Mouse (Mus musculus): ENCODE data around the gene Zcchc9.
A peak's percentile ranks its signal among the peaks of the same experiment; 100 is the strongest.
"Not testable (repeated sequence)": the region's sequence is repeated elsewhere in the genome, so short reads cannot be mapped to it uniquely, and the experiment has no call there.

The Zcchc9 gene

DNA sequence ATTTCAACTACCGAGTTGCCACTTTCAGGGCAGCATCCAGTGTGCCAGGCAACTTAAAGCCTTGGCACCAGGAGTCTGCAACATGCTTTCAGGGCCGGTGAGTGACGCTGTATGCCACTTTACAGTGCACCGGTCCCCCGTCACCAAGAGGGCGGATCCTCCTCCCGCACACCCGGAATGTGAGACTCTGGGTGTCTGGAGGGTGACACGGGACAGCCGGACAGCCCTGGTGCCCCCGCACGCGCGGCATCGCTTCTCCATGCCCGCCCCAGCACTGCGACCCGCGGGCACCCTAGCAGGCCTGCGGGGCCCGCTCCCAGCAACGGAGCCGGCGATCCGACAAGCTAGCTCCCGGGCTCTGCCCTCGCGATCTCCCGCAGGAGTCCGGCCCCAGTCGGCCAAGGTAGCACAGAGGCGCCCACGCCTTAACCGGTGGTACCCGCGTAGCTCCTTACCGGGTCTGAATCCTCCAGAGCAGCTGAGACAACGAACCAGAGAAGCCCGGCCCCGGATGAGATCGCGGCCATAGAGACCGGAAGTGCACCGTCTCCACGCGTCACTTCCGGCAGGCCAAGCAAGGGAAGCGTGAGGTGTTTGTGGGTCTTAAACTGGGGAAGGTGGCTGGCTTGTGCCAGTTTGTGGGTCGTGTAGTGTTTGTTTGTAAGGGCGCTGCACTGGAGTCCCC is at the start of gene Zcchc9:
Zcchc9 (minus strand) TSS at position 551 of the 685 bp plus-strand sequence.
- peak; percentile 86 for DNase-seq (ENCODE audit: low read depth)

DNA sequence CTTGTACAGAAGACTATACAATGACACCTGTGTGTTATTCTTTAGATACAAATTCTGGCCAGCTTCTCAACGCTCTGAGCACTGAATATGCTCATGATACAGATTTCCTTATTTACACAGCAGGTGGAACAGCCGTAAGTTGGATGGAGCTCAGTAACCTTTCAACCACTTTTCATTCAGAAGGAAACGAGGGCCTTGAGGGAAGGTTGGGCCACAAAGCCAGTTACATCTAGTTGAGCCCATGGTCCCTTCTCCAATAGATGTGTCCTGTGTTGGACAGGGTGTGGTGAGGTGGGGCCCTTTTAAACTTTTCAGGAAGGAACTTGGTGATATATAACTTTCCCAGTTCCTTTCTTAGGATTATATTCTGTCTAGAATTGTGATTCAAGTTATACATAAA is 46.9 kb upstream of the Zcchc9 start:
- DNase-seq (ENCODE audit: low read depth): no peak

DNA sequence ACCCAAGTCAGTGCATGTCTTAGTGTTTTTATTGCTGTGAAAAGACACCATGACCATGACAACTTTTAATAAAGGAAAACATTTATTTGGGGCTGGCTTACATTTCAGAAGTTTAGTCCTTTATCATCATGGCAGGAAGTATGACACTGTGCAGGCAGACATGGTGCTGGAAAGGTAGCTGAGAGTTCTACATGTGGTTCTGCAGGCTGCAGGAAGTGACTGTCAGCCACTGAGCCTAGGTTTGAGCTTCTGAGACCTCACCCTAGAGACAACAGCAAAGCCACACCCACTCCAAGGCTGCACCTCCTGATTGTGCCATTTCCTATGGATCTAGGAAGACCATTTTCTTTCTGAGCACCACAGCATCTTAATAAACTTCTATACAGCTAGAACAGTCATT is 20.4 kb upstream of the Zcchc9 start:
- DNase-seq (ENCODE audit: low read depth): no peak

DNA sequence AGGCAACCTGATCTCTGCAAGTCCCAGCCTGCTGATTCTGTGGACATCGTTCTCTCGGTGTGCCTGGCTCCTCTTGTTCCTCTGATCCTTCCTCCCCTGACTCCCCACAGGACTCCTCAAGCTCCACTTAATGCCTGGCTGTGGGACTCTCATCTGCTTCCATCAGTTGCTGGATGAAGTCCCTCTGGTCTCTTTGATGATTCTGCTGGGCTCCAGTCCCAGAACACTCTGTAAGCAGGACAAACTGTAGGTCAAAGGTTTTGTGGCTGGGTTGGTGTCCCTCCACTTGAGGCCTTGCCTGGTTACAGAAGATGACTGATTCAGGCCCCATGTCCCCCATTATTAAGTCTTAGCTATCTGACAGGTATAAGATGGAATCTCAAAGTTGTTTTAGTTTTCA is 18.6 kb upstream of the Zcchc9 start:
- no peak for DNase-seq (ENCODE audit: low read depth)

DNA sequence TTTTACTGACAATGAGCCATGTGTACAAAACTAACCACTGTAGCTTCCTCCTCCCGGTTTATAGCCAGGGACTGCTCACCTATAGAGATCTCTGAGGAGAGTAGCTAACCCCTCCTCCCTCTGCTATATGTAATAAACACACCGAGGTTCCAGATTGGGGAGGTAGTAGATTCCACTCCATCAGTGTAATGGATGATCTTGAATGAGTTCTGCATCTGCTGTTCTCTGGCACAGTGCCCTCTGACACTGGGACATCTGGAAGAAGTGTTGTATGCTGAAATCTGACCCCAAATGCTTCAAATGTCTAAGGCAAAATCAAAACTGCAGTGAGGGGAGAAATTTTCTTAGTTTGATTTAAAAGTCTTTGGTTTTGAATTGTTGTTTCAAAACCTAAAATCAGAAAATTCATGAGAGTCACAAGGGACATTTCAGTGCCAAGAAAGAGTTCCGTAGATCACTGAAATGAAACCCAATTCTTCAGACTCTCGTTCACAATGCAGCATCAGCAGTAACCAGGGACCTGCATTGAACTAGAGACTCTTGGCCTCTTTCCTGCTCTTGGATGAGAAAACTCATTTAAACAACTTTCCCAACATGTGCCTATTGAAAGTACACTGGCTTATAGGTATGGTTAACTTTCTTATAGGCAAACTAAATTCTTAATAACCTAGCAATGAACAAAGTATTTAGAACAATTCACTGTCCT is 17.5 kb upstream of the Zcchc9 start:
- no peak for DNase-seq (ENCODE audit: low read depth)

DNA sequence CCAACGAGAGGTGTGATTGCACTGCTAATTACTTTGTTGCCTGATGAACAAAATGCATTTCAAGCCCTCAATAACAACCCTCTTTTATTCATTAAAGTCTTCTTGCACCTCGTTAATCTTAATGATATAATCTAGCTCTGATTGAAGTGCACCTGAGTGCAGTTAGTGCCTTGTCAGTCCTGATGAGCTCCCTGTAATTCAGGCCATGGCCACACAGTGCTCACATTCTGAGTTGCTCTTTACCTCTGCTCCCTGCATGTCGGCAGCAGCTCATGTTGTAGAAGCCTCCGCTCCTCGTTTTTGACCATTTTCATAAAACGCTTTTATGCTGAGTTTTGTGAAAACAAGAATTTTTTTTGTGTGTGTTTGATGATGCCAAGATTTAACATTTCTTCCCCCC is 16.2 kb upstream of the Zcchc9 start:
- no peak for DNase-seq (ENCODE audit: low read depth)

DNA sequence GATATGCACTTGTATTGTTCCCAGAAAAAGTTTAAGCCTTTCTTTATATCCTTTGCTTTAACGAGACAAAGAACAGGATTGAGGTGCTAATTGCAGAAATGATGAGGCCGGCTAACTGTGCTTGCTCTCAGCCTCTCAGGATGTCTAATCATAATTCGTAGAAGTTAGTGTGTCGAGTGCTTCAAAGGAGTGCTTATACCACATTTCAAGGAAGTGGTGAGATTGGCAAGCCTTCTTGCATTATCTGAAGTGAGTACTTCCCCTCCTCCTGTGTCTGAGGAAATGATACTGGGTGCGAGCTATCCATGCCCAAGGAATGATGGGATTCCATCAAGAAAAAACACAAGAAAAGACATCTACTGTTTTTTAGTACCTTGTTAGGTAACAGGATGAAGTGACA is 7.2 kb upstream of the Zcchc9 start:
- DNase-seq (ENCODE audit: low read depth): no peak

DNA sequence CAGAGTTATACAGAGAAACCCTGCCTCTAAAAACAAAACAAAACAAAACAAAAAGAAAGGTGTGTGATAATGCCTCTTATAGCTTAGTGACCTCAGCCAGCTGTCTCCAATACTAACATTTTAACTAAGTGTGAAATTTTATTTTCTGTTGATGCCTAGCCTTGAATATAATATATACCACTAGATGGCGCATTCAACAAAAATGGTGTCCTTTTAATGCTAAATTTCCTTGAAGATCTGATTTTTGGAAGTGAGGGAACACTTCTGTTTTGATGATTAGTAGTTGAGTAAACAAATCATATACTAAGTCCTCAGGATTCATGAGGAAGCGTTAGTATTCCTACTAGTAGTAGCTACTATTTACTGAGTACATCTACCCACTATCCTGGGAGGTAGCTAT is 2.0 kb upstream of the Zcchc9 start:
- peak; percentile 33 for DNase-seq (ENCODE audit: low read depth)

DNA sequence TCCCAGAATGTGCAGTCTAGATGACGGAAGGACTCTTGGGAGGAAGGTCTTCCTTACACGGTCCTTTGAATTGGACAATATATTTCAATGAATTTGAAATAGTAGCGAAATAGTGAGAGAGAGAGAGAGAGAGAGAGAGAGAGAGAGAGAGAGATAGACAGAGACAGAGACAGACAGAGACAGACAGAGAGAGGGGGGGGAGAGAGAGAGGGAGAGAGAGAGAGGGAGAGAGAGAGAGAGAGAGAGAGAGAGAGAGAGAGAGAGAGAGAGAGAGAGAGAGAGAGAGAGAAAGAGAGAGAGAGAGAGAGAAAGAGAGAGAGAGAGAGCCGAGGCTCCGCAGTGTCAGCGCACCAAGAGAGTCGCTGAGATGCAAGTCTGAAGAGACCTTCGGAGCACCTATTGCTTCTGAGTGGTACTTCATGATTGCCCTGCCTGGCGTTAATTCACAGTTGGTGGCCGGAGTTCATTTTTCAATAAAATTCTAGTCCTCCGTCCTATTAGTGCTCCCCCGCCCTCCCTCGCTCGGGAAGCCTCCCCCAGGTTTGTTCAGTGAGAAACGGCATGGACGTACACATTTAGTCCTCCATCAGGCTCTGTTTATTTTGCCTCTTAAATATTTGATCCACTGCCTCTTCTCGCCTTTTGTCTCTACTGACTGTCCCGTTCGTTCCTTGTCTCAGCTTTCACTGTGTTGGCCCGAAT is 520 bp upstream of the Zcchc9 start:
- DNase-seq (ENCODE audit: low read depth): peak; percentile 17

DNA sequence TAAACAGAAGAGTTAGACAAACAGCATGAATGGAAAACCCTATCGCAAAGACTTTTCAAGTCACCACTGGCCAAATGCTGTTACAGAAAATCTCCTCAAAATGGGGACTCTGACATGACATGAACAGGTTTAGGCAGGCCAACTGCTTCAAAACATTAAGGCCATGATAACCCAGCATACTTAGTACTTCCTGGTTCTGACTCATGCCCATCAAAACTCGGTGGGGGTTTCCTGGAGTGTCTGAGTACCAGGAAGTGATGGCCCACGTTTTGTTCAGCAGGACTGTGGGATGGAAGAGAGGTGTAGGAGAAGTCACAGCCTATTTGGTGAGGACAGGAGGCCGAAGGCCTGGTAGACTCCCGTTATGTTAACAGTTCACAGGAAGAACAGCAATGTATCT is 5.8 kb downstream of the Zcchc9 start:
- no peak for DNase-seq (ENCODE audit: low read depth)

DNA sequence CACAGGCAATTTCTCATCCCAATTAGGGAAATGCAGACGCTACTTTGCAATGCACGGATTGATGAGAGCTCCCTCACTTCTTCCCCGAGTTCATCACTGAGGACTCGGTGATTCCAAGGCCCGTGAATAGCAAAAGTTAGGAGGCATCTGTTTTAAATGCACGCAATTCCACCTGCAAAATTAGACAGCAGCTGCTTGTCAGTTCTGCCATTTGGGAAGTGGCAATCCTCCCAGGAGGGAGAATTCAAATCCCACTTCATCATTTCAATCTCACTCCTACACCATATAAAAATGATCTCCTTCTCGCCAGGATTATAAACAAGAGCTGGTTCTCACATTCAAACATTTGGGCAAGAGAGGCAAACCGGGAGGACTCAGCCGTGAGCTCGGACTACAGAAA is 10.1 kb downstream of the Zcchc9 start:
- DNase-seq (ENCODE audit: low read depth): no peak

DNA sequence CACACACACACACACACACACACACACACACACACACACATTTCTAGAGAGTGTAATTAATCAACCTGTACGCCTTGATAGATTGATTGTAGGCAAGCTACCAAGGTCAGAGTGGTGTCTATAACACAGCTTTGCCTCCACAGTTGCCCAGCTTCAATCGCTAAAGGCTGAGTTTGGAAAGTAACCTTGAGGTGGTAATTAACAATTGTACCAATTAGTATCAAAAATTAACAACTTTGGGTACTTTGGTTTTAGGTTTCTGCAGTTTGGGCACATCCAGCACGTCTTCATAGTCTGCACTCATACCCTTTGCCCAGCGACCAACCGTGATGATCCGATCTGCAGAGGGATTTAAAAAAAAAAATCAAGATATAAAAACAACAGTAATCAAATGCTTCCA is 10.6 kb downstream of the Zcchc9 start:
- DNase-seq (ENCODE audit: low read depth): no peak

DNA sequence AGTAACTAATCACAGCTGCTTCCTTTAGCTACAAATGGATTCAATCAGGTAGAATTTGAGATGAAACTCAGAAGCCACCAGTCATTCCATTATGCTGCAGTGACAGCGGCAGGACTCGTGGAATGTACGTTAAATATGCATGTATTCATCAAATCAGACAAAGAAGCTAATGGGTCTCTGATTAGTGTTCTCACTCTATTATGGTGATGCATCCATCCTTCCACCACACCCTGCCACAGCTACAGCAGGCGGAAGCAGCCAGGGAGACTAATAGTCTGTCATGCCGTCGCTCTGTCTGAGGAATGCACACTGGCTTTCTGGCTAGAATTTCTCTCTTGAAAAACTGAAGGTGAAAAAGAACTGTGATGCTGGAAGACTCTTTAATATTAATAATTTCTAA is 11.5 kb downstream of the Zcchc9 start:
- DNase-seq (ENCODE audit: low read depth): no peak

DNA sequence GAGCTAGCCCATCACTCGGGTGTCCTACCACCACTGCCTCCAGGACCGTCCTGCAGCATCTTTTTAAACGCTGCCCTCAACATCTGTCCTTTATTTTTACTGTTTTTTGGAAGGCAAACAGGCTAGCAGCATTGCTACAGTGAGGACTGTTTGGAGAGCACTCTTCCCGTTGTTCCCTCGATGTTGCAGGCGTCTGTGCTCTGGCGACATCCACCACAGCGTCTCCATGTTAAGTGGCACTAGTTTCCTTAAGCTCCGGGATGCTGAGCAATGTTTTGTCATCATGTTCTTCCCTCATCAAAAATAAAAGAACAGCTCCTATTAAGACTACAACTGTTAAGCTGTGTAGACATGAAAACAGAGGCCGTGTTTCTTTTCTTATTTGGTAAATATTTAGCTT is 11.9 kb downstream of the Zcchc9 start:
- DNase-seq (ENCODE audit: low read depth): no peak

DNA sequence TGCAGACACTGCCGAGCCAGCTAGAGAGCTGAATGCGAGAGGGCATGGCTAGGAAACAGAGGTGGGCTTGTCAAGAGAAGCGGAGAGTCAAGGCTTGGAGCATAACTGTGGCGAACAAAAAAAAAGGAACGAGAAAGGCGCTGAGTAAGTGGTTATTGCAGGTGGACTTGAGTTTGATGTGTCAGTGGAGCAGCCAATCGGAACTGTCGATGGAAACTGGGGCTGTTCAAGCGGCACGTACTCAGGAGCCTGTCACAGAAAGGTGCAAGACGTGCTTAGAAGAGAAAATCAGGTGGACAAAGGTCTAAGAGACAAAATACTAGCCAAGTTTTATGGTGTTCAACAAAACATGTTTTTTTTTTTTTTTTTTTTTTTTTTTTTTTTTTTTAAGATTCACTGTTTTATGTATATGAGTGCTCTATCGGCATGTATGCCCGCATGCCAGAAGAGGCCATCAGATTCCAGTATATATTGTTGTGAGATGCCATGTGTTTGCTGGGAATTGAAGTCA is 12.5 kb downstream of the Zcchc9 start:
- DNase-seq (ENCODE audit: low read depth): no peak

DNA sequence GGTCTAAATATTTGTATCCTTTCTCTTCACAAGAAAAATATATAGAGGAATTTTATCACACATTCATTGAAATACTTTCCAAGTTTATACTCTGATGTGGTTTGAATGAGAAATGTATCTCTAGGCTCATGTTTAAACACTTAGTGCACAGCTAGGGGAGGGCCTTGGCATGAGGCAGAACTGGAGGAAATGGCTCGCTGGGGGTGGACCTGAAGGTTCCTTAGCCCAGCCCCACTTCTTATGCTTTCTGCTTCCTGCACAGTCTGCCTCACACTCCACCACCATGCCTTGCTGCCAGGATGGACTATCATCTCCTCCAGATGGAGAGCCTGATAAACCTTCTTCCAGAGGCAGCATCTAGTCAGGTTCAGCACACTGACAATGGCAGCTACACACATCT is 15.5 kb downstream of the Zcchc9 start:
- no peak for DNase-seq (ENCODE audit: low read depth)

DNA sequence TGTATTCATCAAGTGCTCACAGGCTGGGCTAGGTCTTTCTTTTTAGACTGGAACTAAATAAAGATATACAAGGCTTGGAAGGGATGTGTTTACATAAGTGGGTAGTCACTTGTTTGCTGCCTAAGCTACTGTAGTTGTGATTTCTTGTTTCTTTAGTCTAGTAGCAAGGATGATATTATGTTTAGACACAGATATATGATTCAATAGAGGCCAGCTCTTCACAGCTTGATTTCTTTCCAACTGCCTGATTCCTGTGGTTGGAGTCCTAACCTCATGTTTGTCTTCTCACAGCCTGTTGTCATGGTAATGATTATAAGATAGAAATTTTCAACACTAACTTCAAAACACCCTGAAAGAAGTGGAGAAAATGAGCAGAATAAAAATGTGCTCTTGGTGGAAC is 27.6 kb downstream of the Zcchc9 start:
- DNase-seq (ENCODE audit: low read depth): no peak

DNA sequence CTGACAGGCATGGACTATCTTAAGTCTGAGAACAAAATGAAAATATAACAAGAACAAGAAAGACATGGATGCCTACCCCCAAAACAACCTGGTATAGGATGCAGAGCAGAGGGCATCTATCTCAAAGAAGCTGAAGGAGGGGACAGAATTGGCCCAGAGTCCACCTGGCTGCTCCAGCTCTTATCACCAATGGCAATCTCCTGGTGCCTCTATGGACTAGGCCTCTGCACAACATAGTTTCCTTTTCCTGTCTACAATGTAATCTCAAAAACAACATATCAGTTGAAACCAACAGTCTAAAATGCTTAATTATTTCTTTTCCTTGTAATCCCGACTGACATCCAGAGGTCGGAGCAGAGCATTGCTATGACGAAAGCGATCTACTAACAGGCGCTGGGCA is 29.4 kb downstream of the Zcchc9 start:
- DNase-seq (ENCODE audit: low read depth): no peak

DNA sequence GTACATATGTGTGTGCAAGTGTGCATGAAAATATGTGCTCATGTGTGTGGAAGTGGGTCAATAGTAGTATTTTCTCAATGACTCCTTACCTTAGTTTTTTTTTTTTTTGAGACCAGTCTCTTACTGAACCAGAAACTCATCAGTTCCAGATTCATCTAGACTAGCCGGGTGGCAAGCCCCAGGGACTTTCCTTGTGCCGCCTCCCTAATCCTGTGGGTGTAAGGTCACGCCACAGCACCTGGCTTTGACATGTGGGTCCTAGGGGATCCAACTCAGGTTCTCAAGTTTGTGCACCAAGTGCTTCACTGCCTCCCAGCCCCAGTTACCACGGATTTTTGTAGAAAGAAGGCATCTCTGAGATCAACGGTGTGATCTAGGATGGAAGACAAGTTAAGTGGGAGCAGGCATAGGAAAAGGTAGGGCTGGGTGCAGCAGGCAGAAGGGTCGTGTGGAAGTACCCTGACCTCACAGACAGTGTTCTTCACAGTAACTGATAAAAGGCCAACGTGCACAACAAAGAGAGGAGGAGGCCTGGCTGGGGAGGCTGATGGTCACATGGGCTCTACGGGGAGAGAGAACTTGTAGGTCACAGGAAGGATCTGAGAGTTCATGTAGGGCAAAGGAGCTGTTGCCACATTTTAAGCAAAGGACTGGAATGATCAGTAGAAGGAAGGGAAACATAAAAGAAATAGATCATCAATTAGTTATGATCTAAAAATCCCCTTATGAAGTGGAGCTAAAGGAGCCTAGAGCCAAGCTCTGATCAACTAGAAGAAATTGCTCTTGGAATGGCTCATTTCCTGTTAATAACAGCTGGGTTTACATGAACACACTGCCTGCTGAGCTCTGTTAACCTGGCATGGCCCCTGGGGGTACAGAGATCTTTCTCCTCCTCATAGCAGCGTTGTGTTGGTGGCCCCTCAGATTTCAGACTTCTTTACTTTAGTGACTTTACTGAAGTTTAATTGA is 38.5 kb downstream of the Zcchc9 start:
- no peak for DNase-seq (ENCODE audit: low read depth)

DNA sequence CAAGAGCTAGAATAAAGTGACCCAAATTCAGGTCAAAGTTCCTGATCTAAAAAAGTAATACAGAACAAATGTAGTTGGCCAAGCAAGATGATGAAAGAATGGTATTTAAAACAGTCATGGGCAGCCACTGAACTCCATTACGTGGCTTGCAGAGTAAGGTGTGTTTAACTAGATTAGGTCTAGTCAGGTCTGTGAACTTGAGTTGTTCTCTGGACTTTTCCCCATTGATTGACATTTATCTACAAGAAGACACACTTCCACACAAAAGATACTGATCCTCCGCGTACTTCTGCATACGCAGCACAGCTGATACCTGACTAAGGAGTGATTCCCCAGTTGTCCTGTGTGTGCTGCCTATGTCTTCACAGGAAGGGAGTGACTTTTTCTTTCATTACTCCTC is 41.9 kb downstream of the Zcchc9 start:
- DNase-seq (ENCODE audit: low read depth): no peak

DNA sequence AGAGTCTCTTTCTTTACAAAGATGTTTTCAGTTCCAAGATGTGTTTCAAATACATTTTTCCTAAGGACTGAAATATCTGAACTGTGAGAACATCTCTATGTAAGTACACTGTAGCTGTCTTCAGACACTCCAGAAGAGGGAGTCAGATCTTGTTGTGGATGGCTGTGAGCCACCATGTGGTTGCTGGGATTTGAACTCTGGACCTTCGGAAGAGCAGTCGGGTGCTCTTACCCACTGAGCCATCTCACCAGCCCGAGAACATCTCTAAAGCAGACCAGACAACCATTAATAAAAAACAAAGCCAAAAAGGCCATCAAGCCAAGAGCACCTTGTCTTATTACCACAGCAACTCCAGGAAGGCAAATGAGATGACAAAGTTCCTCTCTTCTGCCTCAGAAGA is 43.9 kb downstream of the Zcchc9 start:
- DNase-seq (ENCODE audit: low read depth): not testable (repeated sequence)

Data from c-Kit-positive CD71-positive TER-119-negative erythroid progenitor cells, embryonic 14.5 days (primary cell).